Mouse (Mus musculus): ENCODE data around the gene Fam172a. TPM values are rescaled to one million over a fixed set of nuclear protein-coding genes. Genes with fewer than 3 reads are reported as not detected.

The Fam172a gene
- polyA plus RNA-seq, 1 experiment from 2014 or later, result 37.1 TPM

- H3K9ac ChIP-seq, result no peak overlapping the region
- 56% methylated on average over 1 of the region's 1 CpGs for WGBS
Observed at GRCm38 (mm10) chr13:77977121-77977520, 275.3 kb downstream of the Fam172a start.

GRCm38 (mm10) chr13:77982105-77982851, 280.4 kb downstream of the Fam172a start:
- no peaks in the 10 kb centered on the region for H3K4me1 ChIP-seq

More at GRCm38 (mm10) chr13:77977121-77977520, 275.3 kb downstream of the Fam172a start:
- H3K4me2 ChIP-seq (replicated peaks), result no peak overlapping the region
- no peaks in the 10 kb centered on the region for H3K36me3 ChIP-seq
- H3K4me3 ChIP-seq (replicated peaks), result no peak overlapping the region
- no peak for ATAC-seq (ENCODE audit: insufficient number of reproducible peaks, low FRiP score, low TSS enrichment, low read depth)
- no peak overlapping the region for H3K27ac ChIP-seq (replicated peaks)
- no peaks in the 10 kb centered on the region for H3K4me1 ChIP-seq
- no peaks in the 10 kb centered on the region for H3K27me3 ChIP-seq
- H3K9me3 ChIP-seq (replicated peaks), result no peaks in the 10 kb centered on the region

GRCm38 (mm10) chr13:77982852-77983202, 281.0 kb downstream of the Fam172a start:
- 70% methylated on average over 2 of the region's 2 CpGs for WGBS
- Histone ChIP-seq H3K4me1 (no peaks in the 10 kb centered on the region), H3K4me2 (replicated peaks) (no peak overlapping the region), H3K9me3 (replicated peaks) (no peaks in the 10 kb centered on the region), H3K4me3 (replicated peaks) (no peak overlapping the region), H3K36me3 (no peaks in the 10 kb centered on the region), H3K27ac (replicated peaks) (no peak overlapping the region), H3K27me3 (no peaks in the 10 kb centered on the region), H3K9ac (no peak overlapping the region)
- ATAC-seq (ENCODE audit: insufficient number of reproducible peaks, low FRiP score, low TSS enrichment, low read depth), result no peak

More at GRCm38 (mm10) chr13:77982105-77982851, 280.4 kb downstream of the Fam172a start:
- Histone ChIP-seq H3K27ac (replicated peaks) (no peak overlapping the region), H3K27me3 (no peaks in the 10 kb centered on the region), H3K9ac (no peak overlapping the region), H3K4me3 (replicated peaks) (no peak overlapping the region), H3K9me3 (replicated peaks) (no peaks in the 10 kb centered on the region), H3K4me2 (replicated peaks) (no peak overlapping the region), H3K36me3 (no peaks in the 10 kb centered on the region)
- no peak for ATAC-seq (ENCODE audit: insufficient number of reproducible peaks, low FRiP score, low TSS enrichment, low read depth)
- 22% methylated on average over 5 of the region's 5 CpGs for WGBS

DNA sequence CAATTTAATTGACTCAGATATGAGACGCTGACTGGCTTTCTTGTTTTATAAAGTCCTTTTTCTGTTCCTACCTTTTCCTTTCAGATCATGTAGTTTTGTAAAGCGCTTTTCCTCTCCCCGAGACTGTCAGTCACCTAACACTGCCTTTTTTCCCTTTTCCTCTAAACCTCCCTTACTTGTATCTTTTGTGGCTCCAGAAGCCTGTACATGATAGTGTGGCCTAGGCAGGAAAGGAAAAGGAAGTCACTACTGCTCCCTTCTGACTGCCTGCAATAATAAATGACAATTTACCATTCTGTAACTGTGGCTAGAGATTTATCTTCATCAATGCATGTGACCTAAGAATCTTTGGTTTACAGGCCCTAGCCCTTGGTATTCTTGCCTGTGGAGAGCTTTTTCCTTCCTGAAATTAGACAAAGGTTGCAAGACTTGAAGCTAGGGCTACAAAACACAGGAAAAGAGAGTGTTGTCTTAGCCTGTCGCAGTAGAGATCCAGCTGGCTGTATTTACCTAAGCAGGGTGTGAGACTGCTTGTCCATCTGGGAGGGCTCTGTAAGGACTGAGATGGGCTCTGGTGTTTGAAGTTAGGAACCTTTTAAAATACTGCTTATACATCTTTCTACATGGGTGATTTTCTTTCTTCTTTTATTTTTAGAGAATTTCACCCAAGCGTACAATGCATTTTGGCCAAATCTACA, 289.5 kb downstream of the Fam172a start:
- Histone ChIP-seq H3K27me3 (no peaks in the 10 kb centered on the region), H3K27ac (replicated peaks) (no peak overlapping the region), H3K36me3 (no peaks in the 10 kb centered on the region), H3K9me3 (replicated peaks) (no peaks in the 10 kb centered on the region), H3K4me1 (no peaks in the 10 kb centered on the region), H3K9ac (no peak overlapping the region), H3K4me2 (replicated peaks) (no peak overlapping the region), H3K4me3 (replicated peaks) (no peak overlapping the region)
- 75% methylated on average over 5 of the region's 5 CpGs for WGBS
- ATAC-seq (ENCODE audit: insufficient number of reproducible peaks, low FRiP score, low TSS enrichment, low read depth), result no peak

DNA sequence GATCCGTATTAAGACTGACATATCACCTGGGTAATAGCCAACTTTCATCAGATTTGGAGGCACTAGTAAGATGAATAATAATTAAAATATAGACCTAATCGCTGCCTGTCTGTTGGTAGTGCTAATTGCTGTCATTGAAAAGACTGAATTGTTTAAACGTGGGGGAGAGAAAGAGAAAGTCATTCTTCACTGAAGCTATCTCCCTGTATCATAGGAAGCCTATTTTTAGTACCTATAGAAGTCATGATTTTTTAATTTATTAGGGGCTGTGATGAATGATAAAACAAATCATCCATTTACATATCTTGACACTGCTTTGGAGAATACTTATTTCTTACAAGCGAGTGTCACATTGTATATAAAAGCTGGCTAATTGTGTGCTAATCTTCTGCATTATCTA, 302.8 kb downstream of the Fam172a start:
- 73% methylated on average over 4 of the region's 4 CpGs for WGBS
- Histone ChIP-seq H3K27me3 (no peaks in the 10 kb centered on the region), H3K9me3 (replicated peaks) (no peaks in the 10 kb centered on the region), H3K36me3 (no peaks in the 10 kb centered on the region), H3K4me3 (replicated peaks) (no peak overlapping the region), H3K9ac (no peak overlapping the region), H3K4me1 (no peaks in the 10 kb centered on the region), H3K27ac (replicated peaks) (no peak overlapping the region), H3K4me2 (replicated peaks) (no peak overlapping the region)
- ATAC-seq (ENCODE audit: insufficient number of reproducible peaks, low FRiP score, low TSS enrichment, low read depth), result no peak

GRCm38 (mm10) chr13:78005344-78005743, 303.5 kb downstream of the Fam172a start:
- Histone ChIP-seq H3K9ac (no peak overlapping the region), H3K36me3 (no peaks in the 10 kb centered on the region), H3K4me3 (replicated peaks) (no peak overlapping the region), H3K9me3 (replicated peaks) (no peaks in the 10 kb centered on the region), H3K4me2 (replicated peaks) (no peak overlapping the region), H3K4me1 (no peaks in the 10 kb centered on the region), H3K27ac (replicated peaks) (no peak overlapping the region), H3K27me3 (no peaks in the 10 kb centered on the region)
- WGBS, result 24% methylated on average over 3 of the region's 3 CpGs
- ATAC-seq (ENCODE audit: insufficient number of reproducible peaks, low FRiP score, low TSS enrichment, low read depth), result no peak

- ATAC-seq (ENCODE audit: insufficient number of reproducible peaks, low FRiP score, low TSS enrichment, low read depth), result no peak
- Histone ChIP-seq H3K4me3 (replicated peaks) (no peak overlapping the region), H3K27me3 (no peaks in the 10 kb centered on the region), H3K9ac (no peak overlapping the region), H3K4me1 (no peaks in the 10 kb centered on the region), H3K4me2 (replicated peaks) (no peak overlapping the region), H3K36me3 (no peaks in the 10 kb centered on the region), H3K9me3 (replicated peaks) (no peaks in the 10 kb centered on the region), H3K27ac (replicated peaks) (no peak overlapping the region)
- WGBS, result 96% methylated on average over 1 of the region's 1 CpGs
Observed at GRCm38 (mm10) chr13:78010176-78010575, 308.3 kb downstream of the Fam172a start.

DNA sequence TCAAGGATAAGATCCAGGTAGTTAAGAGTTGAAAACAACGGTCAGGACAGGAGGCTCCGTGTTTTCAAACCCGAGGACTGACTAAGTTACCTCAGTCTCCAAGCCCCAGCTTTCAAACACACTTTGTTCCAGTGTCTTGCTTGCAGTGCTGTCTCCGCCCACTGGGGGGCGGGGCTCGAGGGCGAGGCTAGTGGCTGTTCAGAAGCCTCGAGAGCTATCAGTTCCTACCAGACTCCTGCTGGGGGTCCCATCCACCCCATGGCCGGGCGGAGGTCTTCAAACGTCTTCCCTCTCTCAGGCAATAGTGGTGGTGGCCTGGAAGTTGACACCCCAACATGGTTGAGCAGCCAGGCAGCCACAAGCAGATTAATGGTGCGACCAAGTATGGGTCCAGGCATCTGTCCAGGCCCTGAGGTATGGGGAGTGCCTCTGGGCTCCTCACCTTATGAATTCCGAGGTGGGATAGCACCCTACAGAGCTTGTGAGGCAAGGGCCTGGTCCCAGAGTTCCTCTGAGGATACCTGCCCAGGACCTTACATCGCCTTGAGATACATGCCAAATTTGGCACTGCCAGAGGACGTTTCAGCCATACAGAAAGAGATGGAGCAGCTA, 323.0 kb downstream of the Fam172a start, which contains the start of gene Pou5f2:
Gene Pou5f2 (plus strand): TSS at position 220 of the 612 bp plus-strand sequence.
- H3K27me3 ChIP-seq, result no peaks in the 10 kb centered on the region
- H3K27ac ChIP-seq (replicated peaks), result no peak within 1 kb of the TSS
- 61% methylated on average over 15 of the region's 15 CpGs for WGBS
- H3K4me3 ChIP-seq (replicated peaks), result no peak within 1 kb of the TSS
- no peaks in the 10 kb centered on the region for H3K9me3 ChIP-seq (replicated peaks)
- H3K9ac ChIP-seq, result no peak within 1 kb of the TSS
- no peaks in the 10 kb centered on the region for H3K4me1 ChIP-seq
- no peak within 1 kb of the TSS for H3K4me2 ChIP-seq (replicated peaks)
- ATAC-seq (ENCODE audit: insufficient number of reproducible peaks, low FRiP score, low TSS enrichment, low read depth), result no peak; the same call in 1 of the 2 replicates
- H3K36me3 ChIP-seq, result no peaks in the 10 kb centered on the region

DNA sequence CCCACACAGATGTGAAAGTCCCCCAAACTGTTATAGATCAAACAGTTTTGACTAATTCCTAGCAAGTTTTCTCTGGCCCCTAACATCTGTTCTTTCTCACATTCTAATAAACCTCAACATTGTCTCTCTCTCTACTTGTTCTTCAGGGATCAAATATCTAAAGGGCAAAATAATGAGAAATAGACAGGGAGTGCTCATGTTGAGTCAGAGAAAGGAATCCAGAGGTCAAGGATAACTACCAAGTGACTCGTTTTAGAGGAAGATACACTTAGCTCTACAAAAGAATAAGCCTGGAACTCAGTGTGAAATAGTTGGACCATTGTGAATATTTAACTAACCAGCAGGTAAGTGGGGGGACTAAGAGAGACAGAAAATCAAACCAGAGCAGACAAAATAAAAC, 331.0 kb downstream of the Fam172a start:
- no peak overlapping the region for H3K4me2 ChIP-seq (replicated peaks)
- no peak overlapping the region for H3K4me3 ChIP-seq (replicated peaks)
- no peak for ATAC-seq (ENCODE audit: insufficient number of reproducible peaks, low FRiP score, low TSS enrichment, low read depth)
- WGBS, result 10% methylated on average over 1 of the region's 1 CpGs
- H3K9me3 ChIP-seq (replicated peaks), result no peaks in the 10 kb centered on the region
- no peaks in the 10 kb centered on the region for H3K27me3 ChIP-seq
- H3K9ac ChIP-seq, result no peak overlapping the region
- H3K4me1 ChIP-seq, result no peaks in the 10 kb centered on the region
- no peaks in the 10 kb centered on the region for H3K36me3 ChIP-seq
- no peak overlapping the region for H3K27ac ChIP-seq (replicated peaks)

DNA sequence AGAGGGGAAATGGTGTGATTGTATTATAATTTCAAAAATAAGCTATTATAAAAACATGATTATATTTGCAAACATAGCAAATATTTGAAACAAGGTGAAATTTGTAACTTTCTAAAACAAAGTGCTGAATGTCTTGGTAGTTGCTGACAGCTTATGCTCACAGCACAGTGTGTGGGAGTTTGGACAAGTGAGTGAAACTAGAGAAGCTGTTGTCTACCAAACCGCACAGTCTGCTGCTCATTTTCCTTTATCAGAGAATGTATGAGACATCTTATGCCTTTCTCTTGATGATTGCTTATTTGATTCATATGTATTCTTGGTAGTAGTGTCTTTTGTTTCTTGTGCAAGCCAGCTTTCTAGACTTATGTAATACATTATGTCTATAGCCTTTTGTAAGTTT, 335.4 kb downstream of the Fam172a start:
- Histone ChIP-seq H3K36me3 (no peaks in the 10 kb centered on the region), H3K4me2 (replicated peaks) (no peak overlapping the region), H3K4me3 (replicated peaks) (no peak overlapping the region), H3K27ac (replicated peaks) (no peak overlapping the region), H3K4me1 (no peaks in the 10 kb centered on the region), H3K9me3 (replicated peaks) (no peaks in the 10 kb centered on the region), H3K27me3 (no peaks in the 10 kb centered on the region), H3K9ac (no peak overlapping the region)
- WGBS, result 49% methylated on average over 1 of the region's 1 CpGs
- ATAC-seq (ENCODE audit: insufficient number of reproducible peaks, low FRiP score, low TSS enrichment, low read depth), result no peak

DNA sequence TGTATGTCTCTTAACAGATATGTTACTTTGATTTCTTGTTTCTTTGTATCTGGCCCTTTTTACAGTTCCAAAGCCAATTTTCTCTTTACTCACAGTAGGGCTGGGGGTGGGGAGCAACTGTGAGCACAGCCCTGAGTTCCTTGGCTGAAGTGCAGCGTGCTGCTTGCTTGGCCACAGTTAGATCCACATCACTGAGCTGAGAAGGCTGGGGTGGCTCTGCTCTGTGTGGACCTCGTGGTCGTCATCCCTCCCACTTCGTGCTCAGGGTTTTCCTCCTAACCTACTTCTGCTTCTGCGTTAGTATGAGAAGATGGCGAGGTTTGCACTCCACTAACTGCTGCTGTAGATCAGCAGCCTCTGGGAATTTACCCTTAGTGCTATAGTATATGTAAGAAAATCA, 341.4 kb downstream of the Fam172a start:
- no peak overlapping the region for H3K4me3 ChIP-seq (replicated peaks)

More for the DNA sequence above, 341.4 kb downstream of the Fam172a start:
- no peak for ATAC-seq (ENCODE audit: insufficient number of reproducible peaks, low FRiP score, low TSS enrichment, low read depth)
- Histone ChIP-seq H3K27me3 (no peaks in the 10 kb centered on the region), H3K27ac (replicated peaks) (no peak overlapping the region), H3K36me3 (no peaks in the 10 kb centered on the region), H3K9ac (no peak overlapping the region), H3K4me2 (replicated peaks) (no peak overlapping the region), H3K4me1 (no peaks in the 10 kb centered on the region), H3K9me3 (replicated peaks) (no peaks in the 10 kb centered on the region)
- WGBS, result 72% methylated on average over 6 of the region's 6 CpGs
